Mouse (Mus musculus): Measurements from ENCODE around the gene Fam207a. TPM values are rescaled to one million over a fixed set of nuclear protein-coding genes. Genes with fewer than 3 reads are reported as not detected.

Gene Fam207a
- total RNA-seq, 2 experiments from 2014 or later = 8.6 to 9.9 TPM

GRCm38 (mm10) chr10:77464181-77464936 is 51.2 kb downstream of the Fam207a start:
- no peak for DNase-seq (ENCODE audit: low spot score)
- intact Hi-C loops (cut with DNase I) = no loop called here

DNA sequence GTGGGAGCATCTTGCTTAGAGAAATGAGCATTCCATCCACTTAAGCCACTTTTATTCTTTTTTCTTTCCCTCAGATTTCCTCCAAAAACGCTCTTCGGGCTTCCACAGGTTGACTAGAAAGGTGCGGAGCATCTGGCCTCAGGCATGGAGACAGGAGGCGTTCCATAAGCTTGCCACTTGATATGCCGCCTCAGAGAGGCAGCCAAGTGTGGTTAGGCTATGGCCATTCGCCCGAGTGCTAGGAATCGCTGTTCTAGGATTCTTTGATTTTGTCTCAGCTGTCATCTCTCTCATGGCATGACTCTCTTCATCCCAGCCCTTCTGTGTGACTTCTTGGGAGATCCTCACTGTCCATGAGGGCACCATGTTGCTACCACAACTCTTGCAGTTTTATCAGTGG is 54.4 kb downstream of the Fam207a start:
- intact Hi-C loops (cut with DNase I) = no loop called here

DNA sequence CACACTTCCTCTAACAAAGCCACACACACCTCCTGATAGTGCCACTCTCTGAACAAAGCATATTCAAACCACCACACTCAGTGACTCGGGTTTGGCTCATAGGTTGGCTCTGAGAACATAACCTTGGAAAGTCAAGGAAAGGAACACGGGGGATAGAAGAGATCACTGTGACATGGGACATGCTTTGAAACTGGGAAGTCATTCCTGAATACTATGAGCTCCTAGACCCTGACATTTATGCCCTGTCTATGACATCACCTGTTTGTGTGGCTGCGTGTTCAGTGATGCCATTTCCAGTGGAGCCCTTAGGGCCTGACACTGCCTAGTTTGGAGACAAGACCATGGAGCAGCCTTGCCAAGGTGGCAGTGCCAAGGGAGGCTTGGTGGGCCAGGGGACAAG is 57.9 kb downstream of the Fam207a start:
- intact Hi-C loops (cut with DNase I) = no loop called here
- DNase-seq (ENCODE audit: low spot score) = no peak

More for the DNA sequence above, 54.4 kb downstream of the Fam207a start:
- DNase-seq (ENCODE audit: low spot score) = no peak

GRCm38 (mm10) chr10:77456507-77456906 is 59.1 kb downstream of the Fam207a start:
- intact Hi-C loops (cut with DNase I) = no loop called here
- DNase-seq (ENCODE audit: low spot score) = peak; percentile 33

GRCm38 (mm10) chr10:77455251-77456010 is 60.2 kb downstream of the Fam207a start:
- intact Hi-C loops (cut with DNase I) = no loop called here
- DNase-seq (ENCODE audit: low spot score) = no peak

DNA sequence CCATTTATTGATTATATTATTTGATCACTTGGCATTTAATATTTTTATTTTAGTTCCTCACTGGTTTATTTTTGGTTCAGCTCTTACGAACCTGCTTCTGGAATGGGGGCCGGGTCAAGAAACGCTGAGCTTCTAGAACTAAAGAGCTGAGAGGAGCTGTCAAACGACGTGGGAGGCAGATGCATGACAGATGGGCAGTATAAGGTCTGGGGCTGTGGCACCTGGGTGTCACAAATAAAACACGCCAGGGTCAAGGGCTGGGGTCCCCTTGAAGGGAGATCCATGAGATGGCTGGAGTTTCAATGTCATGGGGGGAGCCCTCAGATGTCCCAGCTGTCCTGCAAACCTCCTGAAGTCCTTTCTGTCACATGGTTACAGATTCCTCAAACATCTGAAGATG is 60.8 kb downstream of the Fam207a start:
- intact Hi-C loops (cut with DNase I) = no loop called here
- no peak for DNase-seq (ENCODE audit: low spot score)

DNA sequence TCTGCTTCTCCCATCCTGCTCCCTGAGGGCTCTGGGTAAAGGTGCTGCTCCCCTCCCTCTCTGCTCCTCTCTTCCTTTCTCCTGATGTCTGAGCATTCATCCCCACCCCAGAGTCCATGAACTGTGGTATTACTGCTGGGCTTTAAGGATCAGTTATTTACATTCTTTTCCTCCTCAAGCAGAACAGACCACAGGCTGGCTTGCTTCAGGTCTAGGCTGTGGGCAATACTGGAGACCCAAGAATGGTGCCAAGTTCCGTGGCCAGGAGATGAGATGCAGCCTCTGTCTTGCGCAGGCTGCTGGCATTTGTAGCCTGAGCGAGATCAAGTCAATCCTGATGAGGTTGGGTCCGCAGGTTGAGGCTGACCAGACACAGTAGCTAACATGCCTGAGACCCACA is 63.8 kb downstream of the Fam207a start:
- no peak for DNase-seq (ENCODE audit: low spot score)
- intact Hi-C loops (cut with DNase I) = no loop called here

- intact Hi-C loops (cut with DNase I) = no loop called here
- no peak for DNase-seq (ENCODE audit: low spot score)
These were observed 65.5 kb downstream of the Fam207a start for GRCm38 (mm10) chr10:77450159-77450464.

DNA sequence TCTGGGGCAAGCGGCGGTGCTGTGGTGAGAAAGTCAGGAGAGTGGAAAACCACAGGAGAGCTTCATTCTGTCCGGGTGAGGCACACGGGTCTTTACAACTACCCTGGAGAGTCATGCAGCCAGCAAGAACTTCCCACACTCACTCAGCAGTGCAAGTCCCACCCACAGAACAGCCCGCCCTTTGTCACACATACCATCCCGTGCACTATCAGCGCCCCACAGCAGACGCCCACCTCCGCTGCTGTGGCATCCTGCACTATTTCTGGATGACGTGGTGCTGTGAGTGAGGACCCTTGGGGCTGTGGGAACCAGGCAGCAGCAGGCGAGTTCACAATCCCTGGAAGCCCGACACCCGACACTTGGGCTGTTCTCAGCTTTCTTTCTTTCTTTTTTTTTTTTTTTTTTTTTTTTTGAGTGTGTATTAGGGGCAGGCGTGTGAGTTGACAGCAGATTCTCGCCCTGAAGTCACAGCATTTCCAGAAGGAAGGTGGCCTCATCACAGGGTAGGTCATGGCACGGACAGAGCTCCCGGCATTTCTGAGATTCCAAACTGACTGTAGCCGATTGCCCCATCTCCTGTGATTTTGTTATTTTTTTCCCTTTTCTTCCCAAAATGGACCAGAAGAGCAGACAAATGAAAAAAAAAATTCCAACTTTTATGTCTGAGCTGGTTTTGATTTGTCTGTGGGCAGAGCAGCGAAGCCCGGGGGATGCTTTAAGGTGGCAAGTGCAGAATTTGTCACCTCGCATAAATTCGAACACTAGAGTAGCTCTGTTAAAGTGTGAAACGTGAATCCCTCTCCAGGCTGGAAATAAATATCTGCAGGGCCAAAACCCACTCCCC is 66.0 kb downstream of the Fam207a start:
- no peak for DNase-seq (ENCODE audit: low spot score)
- intact Hi-C loops (cut with DNase I) = no loop called here

- no peak for DNase-seq (ENCODE audit: low spot score)
- intact Hi-C loops (cut with DNase I) = no loop called here
These were observed 66.8 kb downstream of the Fam207a start for GRCm38 (mm10) chr10:77448698-77449247.

GRCm38 (mm10) chr10:77448209-77448608 is 67.4 kb downstream of the Fam207a start:
- intact Hi-C loops (cut with DNase I) = no loop called here
- no peak for DNase-seq (ENCODE audit: low spot score)

- no peak for DNase-seq (ENCODE audit: low spot score)
These were observed 67.8 kb downstream of the Fam207a start for GRCm38 (mm10) chr10:77447755-77448154.

DNA sequence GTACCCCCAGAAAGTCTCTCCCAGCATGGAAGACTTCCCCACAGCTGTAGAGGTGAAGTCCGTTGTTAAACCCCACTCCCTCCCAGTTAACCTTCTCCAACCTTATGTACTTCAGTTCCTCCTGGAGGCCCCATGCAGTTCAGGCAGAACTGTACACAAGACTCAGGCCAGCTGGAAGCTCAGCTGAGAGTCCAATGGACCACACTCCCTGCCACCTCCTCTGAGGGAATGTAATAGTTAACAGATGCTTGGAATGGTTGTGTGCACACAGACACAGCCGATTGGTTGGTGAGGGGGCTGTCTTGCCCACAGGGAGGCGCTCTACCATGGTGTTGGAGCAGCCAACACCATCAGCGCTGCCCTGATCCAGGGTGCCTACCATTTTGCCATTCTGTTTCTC is 73.3 kb downstream of the Fam207a start:
- intact Hi-C loops (cut with DNase I) = no loop called here
- DNase-seq (ENCODE audit: low spot score) = no peak

More at GRCm38 (mm10) chr10:77447755-77448154, 67.8 kb downstream of the Fam207a start:
- intact Hi-C loops (cut with DNase I) = no loop called here

GRCm38 (mm10) chr10:77441812-77442211 is 73.8 kb downstream of the Fam207a start:
- no peak for DNase-seq (ENCODE audit: low spot score)

GRCm38 (mm10) chr10:77440841-77441755 is 74.5 kb downstream of the Fam207a start:
- peak; percentile 67 for DNase-seq (ENCODE audit: low spot score)
- intact Hi-C loops (cut with DNase I) = no loop called here

More at GRCm38 (mm10) chr10:77441812-77442211, 73.8 kb downstream of the Fam207a start:
- intact Hi-C loops (cut with DNase I) = no loop called here

DNA sequence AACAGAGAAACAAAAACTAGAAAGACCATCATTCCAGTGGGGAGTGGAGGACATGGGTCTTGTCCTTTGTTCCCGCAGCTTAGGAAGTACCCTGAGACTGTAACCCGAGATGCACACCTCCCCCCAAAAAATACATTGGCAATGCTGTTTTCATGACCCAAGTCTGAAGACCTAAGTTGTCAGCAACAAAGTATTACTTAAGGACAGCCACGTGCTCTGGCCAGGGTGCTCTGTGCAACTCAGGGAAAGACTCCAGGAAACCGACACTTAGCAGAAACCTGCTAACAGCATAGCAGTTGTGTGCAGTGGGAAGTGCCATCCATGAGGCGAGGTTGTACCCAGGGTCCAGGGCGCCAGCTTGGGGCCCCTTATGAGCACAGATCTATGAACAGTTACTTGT is 75.3 kb downstream of the Fam207a start:
- intact Hi-C loops (cut with DNase I) = no loop called here
- DNase-seq (ENCODE audit: low spot score) = no peak

DNA sequence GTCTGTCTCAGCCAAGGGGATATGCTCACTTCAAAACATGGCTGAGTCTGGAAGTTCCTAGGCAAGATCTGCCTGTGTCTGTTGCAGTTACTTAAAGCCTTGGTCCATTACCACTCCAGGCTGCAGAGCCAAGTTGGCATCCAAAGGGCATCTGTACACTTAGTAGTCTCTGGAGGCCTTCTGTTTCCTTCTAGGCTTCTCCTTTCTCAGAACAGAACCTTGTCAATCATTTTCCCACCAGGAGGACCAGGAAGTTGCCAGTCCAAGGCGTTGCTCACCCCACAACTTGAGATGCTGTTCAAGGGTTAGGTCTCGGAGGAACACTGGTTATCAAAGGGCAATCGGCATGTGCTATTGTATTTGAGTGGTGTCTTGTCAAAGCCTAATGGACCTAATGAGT is 76.6 kb downstream of the Fam207a start:
- intact Hi-C loops (cut with DNase I) = loop anchor here (5.0 kb wide), 1 partner anchor 68 kb away; no protein-coding TSS in a partner anchor
- DNase-seq (ENCODE audit: low spot score) = no peak

- no peak for DNase-seq (ENCODE audit: low spot score)
- intact Hi-C loops (cut with DNase I) = loop anchor here (5.0 kb wide), 1 partner anchor 69 kb away; no protein-coding TSS in a partner anchor
These were observed 77.6 kb downstream of the Fam207a start for GRCm38 (mm10) chr10:77438021-77438420.
